Mouse (Mus musculus): Measurements from ENCODE around the gene Ribc2. TPM values are rescaled to one million over a fixed set of nuclear protein-coding genes. Genes with fewer than 3 reads are reported as not detected.

Gene Ribc2
- total RNA-seq (2021) (not detected), polyA plus RNA-seq (2012; rRNA removed) (not detected in 2 replicates)
- long read RNA-seq = 0 reads

DNA sequence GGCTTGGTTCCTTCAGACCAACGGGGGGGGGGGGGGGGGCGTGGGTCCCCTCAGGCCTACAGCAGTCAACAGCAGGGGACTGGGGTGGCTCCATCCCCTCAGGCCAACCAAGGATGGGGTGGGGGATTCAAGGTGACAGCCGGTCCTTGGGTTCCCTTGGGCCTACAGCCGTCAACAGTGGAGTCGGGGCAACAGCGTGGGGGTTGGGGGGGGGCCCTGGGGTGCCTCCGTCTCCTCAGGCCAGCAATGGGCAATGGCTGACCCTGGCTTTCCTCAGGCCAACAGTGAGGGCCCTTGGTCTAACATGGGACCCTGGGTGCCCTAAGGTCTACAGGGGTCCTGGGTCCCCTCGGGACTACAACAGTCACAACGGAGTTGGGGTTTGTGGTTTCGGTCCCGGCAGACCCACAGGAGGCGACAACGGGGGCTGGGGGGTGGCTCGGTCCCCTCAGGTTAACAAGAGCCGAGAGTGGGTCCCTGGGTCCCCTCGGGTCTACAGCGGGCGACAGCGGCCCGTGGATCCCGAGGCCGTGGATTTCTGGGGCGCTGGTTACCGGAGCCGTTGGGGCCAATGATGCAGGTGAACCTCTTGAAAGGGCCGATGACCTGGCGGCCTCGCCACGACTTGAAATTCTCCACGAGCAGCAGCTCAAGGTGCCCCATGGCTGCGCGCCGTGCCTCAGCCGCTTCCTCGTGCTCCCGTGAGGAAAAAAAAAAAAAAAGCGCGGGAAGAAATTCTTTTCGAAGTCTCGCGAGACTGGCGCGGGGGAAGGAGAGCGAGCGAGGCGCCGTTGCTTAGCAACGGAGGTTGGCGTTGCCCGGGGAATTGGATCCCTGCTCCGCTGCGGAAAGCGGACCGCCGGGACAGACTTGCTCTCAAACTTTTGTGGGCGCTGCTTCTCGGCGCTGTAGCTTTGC lies at the start of gene Ribc2, which contains the start of gene Smc1b:
Ribc2 (plus strand) TSS at position 804 of the 918 bp plus-strand sequence.
Smc1b (minus strand) TSS at position 690 of the 918 bp plus-strand sequence.
- peak; percentile 51 for DNase-seq

DNA sequence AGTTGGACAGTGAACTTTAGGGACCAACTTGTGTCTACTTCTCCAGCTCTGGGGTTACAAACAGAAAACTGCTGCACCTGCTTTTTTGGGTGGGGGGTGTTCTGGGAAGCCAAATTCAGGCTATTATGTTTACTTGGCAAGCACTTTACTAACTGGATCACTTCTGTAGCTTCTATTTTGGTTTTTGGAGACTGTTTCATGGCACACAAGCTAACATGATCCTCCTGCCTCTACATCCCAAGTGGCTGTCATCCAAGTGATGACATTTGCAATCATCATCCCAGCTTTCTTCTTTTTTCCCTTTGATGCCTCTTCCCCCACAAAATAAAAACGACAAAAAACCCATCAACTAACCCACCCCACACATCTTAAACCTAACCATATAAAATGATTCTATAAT lies 46.2 kb upstream of the Ribc2 start:
- DNase-seq = no peak

DNA sequence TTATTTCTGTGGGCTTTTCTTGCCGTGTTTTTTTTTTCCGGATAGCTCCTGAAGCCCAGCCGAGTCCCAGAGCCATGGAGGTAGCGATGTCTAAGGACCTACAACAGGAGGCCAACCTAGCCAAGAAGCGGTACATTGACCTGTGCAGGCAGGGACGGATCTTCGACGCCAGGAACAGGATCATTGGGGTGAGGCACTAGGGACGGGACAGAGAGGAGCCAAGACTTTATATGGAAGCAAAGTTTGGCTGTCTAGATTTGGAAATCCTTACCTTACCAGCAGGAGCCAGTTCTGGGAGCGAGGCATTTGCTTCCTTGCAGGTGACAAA lies 279 bp downstream of the Ribc2 start:
- DNase-seq = no peak

DNA sequence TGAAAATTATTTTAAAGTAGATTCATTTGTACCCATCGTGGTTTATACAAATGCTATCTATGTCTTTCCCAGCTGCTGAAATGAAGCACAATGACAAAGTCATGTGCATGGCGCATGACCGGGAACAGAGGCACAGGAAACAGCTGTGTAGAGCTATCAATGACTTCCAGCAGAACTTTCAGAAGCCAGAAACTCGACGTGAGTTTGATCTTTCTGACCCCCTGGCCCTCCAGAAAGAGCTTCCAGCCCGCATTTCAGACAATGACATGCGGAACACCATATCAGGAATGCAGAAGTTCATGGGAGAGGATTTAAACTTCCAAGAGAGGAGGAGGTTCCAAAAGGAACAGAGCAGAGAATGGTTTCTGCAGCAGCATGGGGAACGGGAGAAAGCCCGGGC lies 3.3 kb downstream of the Ribc2 start:
- no peak for DNase-seq

DNA sequence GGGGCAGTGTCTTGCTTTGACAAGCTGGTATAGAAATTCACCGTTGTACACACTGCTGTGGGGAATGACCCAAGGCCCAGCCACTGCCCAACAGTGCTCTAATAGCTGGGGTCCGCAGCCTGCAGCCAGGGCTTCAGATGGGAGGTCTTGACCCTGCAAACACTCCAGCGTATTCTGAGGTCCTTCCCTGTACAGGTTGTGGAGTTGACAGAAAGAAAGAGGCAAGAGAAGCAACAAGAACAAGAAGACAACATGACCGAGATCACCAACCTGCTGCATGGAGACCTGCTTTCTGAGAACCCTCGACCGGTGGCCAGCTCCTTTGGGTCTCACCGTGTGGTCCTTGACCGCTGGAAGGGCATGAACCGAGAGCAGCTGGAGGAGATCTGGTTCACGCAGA lies 9.4 kb downstream of the Ribc2 start:
- no peak for DNase-seq

DNA sequence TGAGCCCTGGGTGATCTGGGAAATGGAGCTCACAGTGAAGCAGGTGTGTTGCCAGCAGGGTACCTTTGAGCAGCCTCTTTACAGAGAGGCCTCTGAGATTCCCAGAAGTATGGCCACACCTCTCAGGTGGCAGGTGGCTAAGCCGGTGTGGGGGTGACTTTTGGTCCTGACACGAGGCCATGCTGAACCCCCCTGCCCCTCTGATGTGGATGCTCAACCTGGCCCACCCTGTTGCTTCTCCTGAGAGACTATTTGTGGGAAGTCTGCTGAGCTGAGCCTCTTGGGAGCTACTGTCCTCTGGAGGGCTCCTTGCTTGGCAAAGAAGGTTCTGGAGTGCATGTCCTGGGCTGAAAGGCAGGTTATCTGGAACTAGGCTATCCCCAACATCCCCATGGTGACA lies 10.6 kb downstream of the Ribc2 start:
- no peak for DNase-seq

DNA sequence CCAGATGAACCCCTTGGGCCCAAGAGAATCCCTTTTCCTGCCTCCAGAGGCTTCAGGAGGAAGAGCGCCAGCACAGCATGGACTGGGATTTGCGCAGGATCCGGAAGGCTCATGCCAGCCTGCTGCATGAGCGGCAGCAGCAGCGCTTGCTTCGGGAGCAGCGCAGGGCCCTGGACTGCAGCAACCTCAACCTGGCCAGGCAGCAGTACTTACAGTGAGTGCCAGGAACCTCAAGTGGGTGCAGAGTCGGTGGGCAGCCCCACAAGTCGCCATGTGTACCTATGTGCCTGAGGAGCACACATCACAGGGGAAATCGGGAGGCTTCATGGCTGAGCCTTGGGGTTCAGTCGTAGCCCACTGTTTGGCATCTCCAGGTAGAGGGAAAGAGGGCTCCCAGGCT lies 11.3 kb downstream of the Ribc2 start:
- DNase-seq = no peak

DNA sequence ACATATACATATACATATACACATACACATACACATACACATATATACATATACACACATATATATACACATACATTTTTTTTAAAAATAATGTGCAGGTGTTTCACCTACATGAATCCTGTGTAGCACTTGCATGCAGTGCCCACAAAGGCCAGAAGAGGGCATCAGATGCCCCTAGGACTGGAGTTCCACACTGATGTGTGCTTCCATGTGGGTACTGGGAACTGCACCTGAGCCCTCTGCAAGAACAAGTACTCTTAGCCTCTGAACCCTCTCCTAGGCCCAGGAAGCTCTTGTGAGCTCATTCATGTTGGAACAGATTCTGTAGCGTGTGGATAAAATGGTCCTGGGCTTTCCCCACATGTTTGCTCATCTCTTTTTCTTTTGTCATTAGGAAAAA lies 11.9 kb downstream of the Ribc2 start:
- no peak for DNase-seq

DNA sequence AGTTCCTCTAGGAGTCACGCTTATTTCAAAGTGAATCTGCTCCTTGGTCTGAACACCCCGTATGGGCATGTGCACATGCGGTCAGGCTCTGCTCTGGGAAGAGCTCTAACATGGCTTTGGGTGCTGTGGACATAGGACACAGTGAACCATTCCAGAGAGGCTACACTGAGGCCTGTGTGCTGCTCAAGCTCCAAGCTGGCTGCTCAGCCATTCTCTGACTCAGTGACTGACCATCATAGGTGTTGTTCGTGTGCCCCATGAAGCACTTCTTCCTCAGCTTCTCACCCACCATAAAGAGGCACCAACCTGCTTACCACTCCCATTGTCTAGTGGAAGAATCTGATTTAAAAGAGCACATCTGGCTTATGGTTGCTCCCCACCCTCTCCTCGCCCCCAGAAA lies 12.4 kb downstream of the Ribc2 start:
- DNase-seq = no peak

DNA sequence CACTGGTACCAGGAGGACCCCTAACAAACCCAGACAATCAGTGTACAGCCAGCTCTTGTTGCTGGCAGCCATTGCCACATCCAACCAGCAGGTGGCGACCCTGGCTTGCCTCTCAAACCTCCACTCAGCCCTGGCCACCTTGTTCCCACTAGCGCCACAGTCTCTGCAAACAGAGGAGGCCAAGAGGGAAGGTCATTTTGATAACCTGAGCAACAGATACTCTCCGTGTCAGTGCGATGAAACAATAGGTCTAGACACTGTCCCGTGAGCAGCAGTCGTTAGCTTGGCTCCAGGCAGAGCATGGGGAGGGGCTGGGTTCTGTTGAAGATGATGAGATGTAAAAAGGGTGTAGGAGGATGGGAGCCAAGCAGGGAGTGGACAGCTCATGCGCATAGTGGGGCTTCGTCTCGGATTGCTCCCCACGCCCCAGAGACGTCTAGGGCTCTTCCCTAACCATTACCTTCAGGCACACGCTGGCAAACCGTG lies 19.6 kb downstream of the Ribc2 start:
- peak; percentile 70 for DNase-seq

DNA sequence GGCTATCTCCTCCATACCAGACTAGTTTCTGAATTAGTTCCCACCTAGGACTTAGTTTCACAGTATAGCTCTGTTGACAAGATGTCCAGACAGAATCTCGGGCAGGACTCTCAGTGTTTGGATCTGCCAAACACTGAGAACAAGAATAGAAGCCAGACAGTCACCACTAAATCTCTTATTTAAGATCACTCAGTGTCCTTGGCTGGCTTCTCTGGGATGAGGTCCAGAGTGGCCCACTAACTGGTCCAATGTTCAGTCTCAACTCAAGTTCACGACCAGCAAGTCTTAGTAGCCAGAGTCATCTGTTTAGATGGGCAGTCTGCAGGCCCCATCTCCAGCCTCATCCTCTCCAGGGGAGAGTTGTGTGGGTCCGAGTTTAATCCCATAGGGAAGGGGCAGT lies 20.7 kb downstream of the Ribc2 start:
- peak; percentile 16 for DNase-seq

DNA sequence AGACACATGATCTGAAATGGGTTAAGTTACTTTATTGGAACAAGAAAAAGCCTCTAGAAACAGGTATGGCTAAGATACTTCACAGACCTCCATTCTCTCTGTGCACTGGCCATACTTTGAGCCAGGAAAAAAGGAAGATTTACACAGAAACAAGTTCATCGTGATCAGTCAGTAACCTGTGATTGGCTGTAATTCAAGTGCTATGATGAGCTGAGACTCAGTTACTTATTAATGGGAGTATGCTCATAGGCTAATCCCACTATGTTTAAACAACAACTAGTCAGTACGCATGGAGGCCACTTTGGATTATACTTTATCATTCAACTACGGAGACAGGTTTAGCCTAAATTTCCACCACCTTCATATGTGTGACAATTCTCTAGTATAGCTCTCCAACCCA lies 22.2 kb downstream of the Ribc2 start:
- DNase-seq = no peak

DNA sequence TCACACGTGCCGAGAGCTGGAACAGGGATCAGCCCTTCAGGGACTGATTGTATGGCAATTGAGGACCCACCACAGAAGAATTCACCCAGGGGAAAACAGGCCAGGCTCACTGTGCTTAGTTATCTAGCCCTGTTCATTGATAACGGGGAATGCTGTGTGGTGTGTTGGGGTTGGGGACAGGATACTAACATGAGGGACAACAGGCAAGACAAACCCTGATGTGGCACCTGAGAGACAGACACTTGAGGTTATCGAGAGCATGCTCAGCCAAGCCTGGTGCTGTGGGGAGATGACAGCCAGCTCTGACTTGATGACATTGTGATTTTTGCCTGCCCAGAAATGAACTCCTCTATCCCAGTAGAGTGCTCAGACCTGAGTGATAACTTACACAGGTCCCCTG lies 24.3 kb downstream of the Ribc2 start:
- DNase-seq = no peak

DNA sequence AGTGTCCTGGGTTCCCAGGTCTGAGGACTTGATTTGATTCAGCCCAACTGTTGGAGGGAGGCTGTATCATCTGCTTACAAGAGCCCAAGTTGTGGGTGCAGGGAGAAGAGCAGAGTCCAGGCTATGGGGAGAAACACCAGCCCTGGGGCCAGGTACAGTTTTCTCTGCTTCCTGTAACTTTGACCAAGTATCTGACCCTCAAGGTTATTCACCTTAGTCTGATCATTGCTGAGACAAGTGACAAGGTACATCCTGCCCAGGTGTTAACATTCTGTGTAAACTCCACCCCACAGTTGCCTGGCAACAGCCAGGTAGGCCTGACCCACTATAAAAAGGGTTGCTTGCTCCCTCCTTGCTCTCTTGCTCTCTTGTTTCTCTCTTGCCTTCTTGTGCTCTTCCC lies 29.5 kb downstream of the Ribc2 start:
- DNase-seq = no peak

DNA sequence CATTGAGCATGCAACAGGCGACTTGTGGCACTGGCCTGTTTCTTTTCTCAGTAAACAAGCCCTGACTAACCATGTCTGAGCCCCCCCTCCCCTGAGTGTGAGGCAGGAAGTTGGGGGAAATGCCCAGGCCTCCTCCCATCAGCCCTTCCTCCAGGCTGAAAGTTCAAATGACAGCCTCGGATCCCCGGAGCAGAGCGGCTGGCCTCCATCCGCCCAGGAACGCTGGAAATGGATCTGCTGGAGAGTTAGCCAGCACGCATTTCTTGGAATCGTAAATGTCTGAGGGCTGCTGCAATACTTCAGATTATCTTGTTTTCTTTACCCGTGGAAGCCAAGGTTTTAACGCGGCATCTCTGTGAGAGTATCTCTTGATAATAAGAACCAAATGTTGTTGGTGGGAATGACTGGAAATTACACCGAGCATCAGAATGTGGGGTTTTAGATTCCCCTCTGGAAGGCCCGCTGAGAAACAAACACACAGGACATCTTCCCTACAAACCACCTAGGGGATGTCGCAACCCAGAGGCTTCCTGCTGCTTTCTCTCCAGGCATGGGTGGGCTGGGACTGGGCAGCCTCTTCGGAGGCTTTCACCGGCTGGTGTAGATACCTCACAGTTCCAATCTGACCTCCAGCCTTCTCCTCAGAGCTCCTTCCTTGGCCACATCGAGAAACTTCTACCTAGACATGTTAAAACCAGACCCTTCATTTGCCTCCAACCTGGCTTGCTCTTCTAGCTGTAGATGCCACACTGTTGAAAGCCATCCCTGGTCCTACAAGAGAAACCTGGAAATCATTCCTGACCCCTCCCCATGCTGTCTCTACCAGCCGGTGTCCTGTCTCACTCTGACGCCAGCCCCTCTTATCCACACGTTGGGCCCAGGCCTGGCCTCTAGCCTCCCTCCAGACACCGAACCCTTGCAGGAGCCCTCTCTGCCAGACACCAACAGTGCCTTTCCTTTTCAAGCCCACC lies 31.1 kb downstream of the Ribc2 start:
- DNase-seq = peak; percentile 16

DNA sequence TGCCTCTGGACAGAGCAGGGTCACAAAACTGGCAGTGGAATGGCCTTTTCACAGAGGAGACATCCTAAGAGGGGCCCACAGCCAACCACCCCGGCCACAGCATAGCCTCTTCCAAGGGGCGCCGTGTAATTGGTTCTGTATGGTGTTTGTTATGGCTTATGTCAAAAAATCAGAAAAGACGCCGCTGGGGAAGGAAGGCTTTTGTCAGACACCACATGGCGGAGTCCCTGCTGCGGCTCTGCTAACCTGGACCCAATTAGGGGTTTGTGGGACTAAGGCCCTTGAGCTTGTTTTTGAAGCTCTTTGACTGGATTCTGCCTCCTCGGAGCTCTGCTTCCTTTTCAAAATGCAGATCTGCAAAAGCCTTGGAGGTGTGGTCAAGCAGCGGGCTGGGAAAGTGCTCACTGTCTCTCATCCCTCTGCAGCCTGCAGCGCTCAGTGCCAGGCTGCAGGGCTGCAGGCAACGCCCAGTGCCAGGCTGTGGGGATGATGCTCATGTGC lies 34.6 kb downstream of the Ribc2 start:
- no peak for DNase-seq

DNA sequence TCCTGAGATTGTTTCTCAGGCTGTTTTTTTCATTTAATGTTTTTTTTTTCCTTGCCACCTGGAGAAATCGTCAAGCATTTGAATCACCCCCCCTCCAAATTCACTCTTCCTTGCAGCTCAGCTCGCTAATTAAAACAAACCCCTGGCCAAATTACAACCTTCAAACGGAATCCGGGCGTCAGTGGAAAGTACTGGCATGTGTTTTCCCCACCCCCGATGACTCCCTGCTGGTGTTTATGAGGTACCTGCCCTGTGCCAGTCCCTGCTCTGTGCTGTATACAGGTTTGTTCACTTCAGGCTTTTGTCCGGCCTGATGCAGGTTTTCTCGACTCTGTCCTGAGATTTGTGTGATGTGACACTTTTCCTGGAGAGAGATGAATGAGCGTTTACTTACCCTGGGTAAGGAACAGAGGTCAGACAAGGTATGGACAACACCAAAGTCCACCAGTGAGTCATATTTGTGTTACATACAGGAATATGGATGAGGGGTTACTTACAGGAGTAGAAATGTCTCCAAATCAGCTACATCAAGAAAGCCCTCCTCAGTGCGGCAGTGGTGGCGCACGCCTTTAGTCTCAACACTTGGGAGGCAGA lies 35.3 kb downstream of the Ribc2 start:
- no peak for DNase-seq

DNA sequence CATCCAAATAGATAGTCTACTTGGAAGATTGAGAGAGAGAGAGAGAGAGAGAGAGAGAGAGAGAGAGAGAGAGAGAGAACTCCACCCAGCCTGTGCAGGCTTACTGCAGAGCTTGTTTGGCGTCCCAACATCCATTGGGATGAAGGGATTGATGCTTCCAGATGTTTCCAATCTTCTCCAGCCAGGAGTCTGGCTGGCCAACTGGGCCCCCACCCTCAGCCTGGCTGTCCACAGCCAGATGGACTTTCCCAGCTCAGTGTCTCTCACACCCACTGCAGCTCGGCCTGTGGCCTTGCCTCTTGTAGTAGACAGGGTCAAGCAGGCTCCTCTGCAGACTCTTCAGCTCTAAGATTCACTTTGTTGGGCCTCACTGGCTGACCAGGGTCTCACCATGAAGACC lies 40.2 kb downstream of the Ribc2 start:
- DNase-seq = no peak

DNA sequence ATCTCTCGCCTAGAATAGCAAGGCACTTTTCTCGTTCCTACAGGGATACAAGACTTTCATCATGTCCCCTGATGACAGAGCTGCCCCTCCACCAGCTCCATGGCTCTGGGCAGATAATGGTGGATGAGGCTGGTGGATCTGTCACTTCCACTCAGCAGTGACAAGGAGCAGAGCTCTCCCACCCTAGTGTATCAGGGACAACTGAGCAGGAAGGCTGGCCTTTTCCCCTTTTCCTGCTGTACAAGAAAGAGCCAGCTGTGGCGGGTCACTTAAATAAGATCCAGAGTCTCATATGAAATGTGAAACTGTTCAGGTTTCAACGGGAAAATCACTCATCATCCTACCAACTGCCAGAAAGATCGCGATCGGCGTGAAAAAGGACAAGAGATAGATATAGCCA lies 41.5 kb downstream of the Ribc2 start:
- DNase-seq = no peak

DNA sequence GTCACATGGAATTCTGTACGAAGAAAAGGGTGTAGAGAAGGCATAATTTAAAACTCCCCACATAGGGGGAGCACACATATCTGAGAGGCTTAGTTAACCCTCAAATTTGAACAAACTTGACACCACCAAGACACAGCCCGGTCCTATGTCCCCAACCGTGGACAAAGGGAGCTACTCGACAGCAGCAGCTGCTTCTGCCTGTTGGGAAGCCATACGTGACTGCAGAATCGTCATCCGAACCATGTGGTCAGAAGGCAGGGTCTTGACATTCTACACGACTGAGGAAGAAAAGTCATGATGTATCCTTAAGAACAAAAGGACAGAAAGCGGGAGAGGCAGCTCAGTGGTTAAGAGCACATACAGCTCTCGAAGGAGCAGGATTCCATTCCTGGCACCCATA lies 42.2 kb downstream of the Ribc2 start:
- no peak for DNase-seq

DNA sequence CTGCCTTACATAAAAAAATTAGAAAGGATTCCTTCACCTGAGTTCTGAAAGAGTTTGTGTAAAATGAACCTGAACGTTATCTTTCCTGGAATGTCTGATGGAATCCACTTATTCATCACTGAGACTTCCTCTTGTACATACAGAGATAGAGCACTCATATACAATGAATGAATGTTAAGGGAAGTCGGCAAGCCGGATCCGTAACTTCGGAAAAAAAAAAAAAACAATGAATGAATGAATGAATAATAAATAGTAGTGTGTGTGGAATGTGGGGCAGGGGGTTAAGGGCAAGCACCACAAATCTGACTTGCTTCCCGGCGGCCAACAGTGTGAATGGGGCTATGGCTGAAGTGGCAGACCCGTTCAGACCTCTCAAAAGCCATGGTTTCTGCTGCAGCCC lies 45.7 kb downstream of the Ribc2 start:
- DNase-seq = no peak

DNA sequence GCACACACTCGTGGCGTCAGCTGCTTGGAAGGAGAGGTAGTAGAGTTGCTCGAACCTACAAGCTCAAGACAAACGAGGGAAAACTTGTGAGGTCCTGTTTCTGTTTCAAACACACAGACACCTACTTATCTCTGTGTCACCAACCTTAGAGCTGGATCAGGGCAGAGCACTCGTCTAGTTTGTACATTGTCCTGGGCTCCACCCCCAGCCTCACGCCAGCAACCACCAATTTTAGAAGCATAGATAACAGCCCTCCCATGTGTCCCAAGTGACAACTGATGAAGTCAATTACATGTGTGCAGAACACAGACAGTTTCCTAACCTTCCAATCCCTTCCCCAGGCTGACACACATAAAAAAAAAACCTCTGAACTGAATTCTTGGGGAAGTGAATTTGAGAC lies 46.3 kb downstream of the Ribc2 start:
- DNase-seq = no peak
